Mouse (Mus musculus) MEL (cell line): Measurements from ENCODE around the gene Pla1a. TPM values are rescaled to one million over a fixed set of nuclear protein-coding genes. Genes with fewer than 3 reads are reported as not detected.

Experiments used
- DNase-seq: peaks from one replicate; pipeline ENCODE4 v3.0.0; 2011; ENCODE audit warnings: low read depth, low spot score
- H3K27ac ChIP-seq: 2 replicates; pipeline ENCODE4 v1.5.1; 2012; ENCODE audit warnings: low read depth, mild to moderate bottlenecking, control low read depth, low read length, moderate library complexity; ENCODE audit not compliant: control insufficient read depth
- H3K27me3 ChIP-seq, 2 experiments: fragments of 150-350 bp in 1 of 2; sonication (generic) in 1 of 2; 2 replicates each; pipeline ENCODE4 v1.6.1; 2012; ENCODE audit warnings: low read length in 2 of 2, mild to moderate bottlenecking in 2 of 2, improper control_type of control experiment in 1 of 2, moderate library complexity in 1 of 2; ENCODE audit not compliant: insufficient read depth in 2 of 2, control insufficient read depth in 1 of 2
- H3K36me3 ChIP-seq, 2 experiments: 2 replicates each; pipeline ENCODE4 v1.6.1; 2012 to 2014; ENCODE audit warnings: low read length in 2 of 2, improper control_type of control experiment in 1 of 2, inconsistent platforms in 1 of 2, mild to moderate bottlenecking in 1 of 2; ENCODE audit not compliant: insufficient read depth in 2 of 2, control insufficient read depth in 1 of 2
- H3K4me1 ChIP-seq, 2 experiments: fragments of 150-350 bp in 1 of 2; sonication (generic) in 1 of 2; 2 replicates each; pipeline ENCODE4 v1.6.1; 2012; ENCODE audit warnings: low read length in 2 of 2, improper control_type of control experiment in 1 of 2, mild to moderate bottlenecking in 1 of 2; ENCODE audit not compliant: insufficient read depth in 2 of 2, control insufficient read depth in 1 of 2
- H3K4me3 ChIP-seq, 2 experiments: fragments of 150-350 bp in 1 of 2; sonication (generic) in 1 of 2; 2 replicates each; pipeline ENCODE4 v1.5.1; 2012; ENCODE audit warnings: low read depth in 2 of 2, low read length in 2 of 2, mild to moderate bottlenecking in 2 of 2, moderate library complexity in 2 of 2, control low read depth in 1 of 2, improper control_type of control experiment in 1 of 2; ENCODE audit not compliant: control insufficient read depth in 1 of 2, insufficient read depth in 1 of 2
- H3K79me2 ChIP-seq: 2 replicates; pipeline ENCODE4 v1.6.1; 2012; ENCODE audit warnings: mild to moderate bottlenecking, low read length, moderate library complexity; ENCODE audit not compliant: control insufficient read depth, poor library complexity, insufficient read depth
- H3K9ac ChIP-seq: 2 replicates; pipeline ENCODE4 v1.6.1; 2012; ENCODE audit warnings: low read depth, mild to moderate bottlenecking, control low read depth, low read length, moderate library complexity; ENCODE audit not compliant: control insufficient read depth, poor library complexity, severe bottlenecking
- H3K9me3 ChIP-seq: fragments of 150-350 bp; sonication (generic); replicated peaks from 2 replicates; pipeline ENCODE4 v1.6.1; 2012; ENCODE audit warnings: mild to moderate bottlenecking, low read length, improper control_type of control experiment, moderate library complexity; ENCODE audit not compliant: insufficient read depth
- CTCF ChIP-seq, 3 experiments: IDR thresholded peaks in 2 of 3; conservative IDR thresholded peaks in 1 of 3; 2 replicates each; pipeline ENCODE4 v1.5.1; 2011 to 2012; ENCODE audit warnings: low read length in 3 of 3, low read depth in 2 of 3, mild to moderate bottlenecking in 2 of 3, improper control_type of control experiment in 1 of 3, inconsistent platforms in 1 of 3, mixed read lengths in 1 of 3, moderate library complexity in 1 of 3; ENCODE audit not compliant: control insufficient read depth in 1 of 3, insufficient read depth in 1 of 3, poor library complexity in 1 of 3, severe bottlenecking in 1 of 3
- E2F4 ChIP-seq: IDR thresholded peaks from 2 replicates; pipeline ENCODE4 v1.6.1; 2011; ENCODE audit warnings: low read depth, low read length, improper control_type of control experiment, borderline replicate concordance
- ELF1 ChIP-seq: IDR thresholded peaks from 2 replicates; pipeline ENCODE4 v1.6.1; 2014; ENCODE audit warnings: low read depth, mild to moderate bottlenecking, inconsistent platforms, low read length, improper control_type of control experiment, moderate library complexity
- ETS1 ChIP-seq: IDR thresholded peaks from 2 replicates; pipeline ENCODE4 v1.6.1; 2012; ENCODE audit warnings: low read depth, mild to moderate bottlenecking, inconsistent platforms, low read length, improper control_type of control experiment, moderate library complexity
- GATA1 ChIP-seq: IDR thresholded peaks from 2 replicates; pipeline ENCODE4 v1.6.1; 2011; ENCODE audit warnings: low read depth, low read length, improper control_type of control experiment
- JUND ChIP-seq: IDR thresholded peaks from 2 replicates; pipeline ENCODE4 v1.6.1; 2011; ENCODE audit warnings: low read depth, mild to moderate bottlenecking, improper control_type of control experiment, low read length
- MAFK ChIP-seq: IDR thresholded peaks from 2 replicates; pipeline ENCODE4 v1.6.1; 2011; ENCODE audit warnings: low read depth, mild to moderate bottlenecking, low read length, improper control_type of control experiment, borderline replicate concordance
- MAX ChIP-seq: IDR thresholded peaks from 2 replicates; pipeline ENCODE4 v1.6.1; 2011; ENCODE audit warnings: low read length, improper control_type of control experiment
- MXI1 ChIP-seq: IDR thresholded peaks from 2 replicates; pipeline ENCODE4 v1.6.1; 2011; ENCODE audit warnings: mild to moderate bottlenecking, low read depth, low read length, improper control_type of control experiment
- MYC ChIP-seq: IDR thresholded peaks from 2 replicates; pipeline ENCODE4 v1.6.1; 2011; ENCODE audit warnings: low read depth, mild to moderate bottlenecking, low read length, improper control_type of control experiment, moderate library complexity
- NRF1 ChIP-seq: IDR thresholded peaks from 2 replicates; pipeline ENCODE4 v1.6.1; 2014; ENCODE audit warnings: low read depth, mild to moderate bottlenecking, inconsistent platforms, low read length, improper control_type of control experiment, moderate library complexity; ENCODE audit not compliant: poor library complexity, insufficient read depth, severe bottlenecking
- POLR2AphosphoS2 ChIP-seq: IDR thresholded peaks from 2 replicates; pipeline ENCODE4 v1.6.1; 2011; ENCODE audit warnings: low read length, improper control_type of control experiment
- RAD21 ChIP-seq: IDR thresholded peaks from 2 replicates; pipeline ENCODE4 v1.6.1; 2011; ENCODE audit warnings: mild to moderate bottlenecking, low read depth, low read length, improper control_type of control experiment
- SIN3A ChIP-seq: IDR thresholded peaks from 2 replicates; pipeline ENCODE4 v1.6.1; 2012; ENCODE audit warnings: low read length, improper control_type of control experiment, inconsistent platforms
- TCF12 ChIP-seq: IDR thresholded peaks from 2 replicates; pipeline ENCODE4 v1.6.1; 2014; ENCODE audit warnings: low read depth, mild to moderate bottlenecking, inconsistent platforms, low read length, improper control_type of control experiment, moderate library complexity
- ZC3H11A ChIP-seq: IDR thresholded peaks from 2 replicates; pipeline ENCODE4 v1.6.1; 2012; ENCODE audit warnings: low read depth, mild to moderate bottlenecking, inconsistent platforms, low read length, improper control_type of control experiment
- ZNF384 ChIP-seq: IDR thresholded peaks from 2 replicates; pipeline ENCODE4 v1.6.1; 2012; ENCODE audit warnings: low read depth, mild to moderate bottlenecking, inconsistent platforms, low read length, improper control_type of control experiment
- polyA plus RNA-seq, 2 experiments: library from polyadenylated mRNA; stranded (reverse) in 1 of 2; unstranded in 1 of 2; fragments of >175 nt in 1 of 2; fragments of >200 nt in 1 of 2; gene quantifications; 2 replicates each; pipeline versions ENCODE4 v1.2.1 to v1.2.4; 2012; ENCODE audit warnings: low replicate concordance in 2 of 2, low read depth in 1 of 2; ENCODE audit not compliant: insufficient read length in 2 of 2, insufficient read depth in 1 of 2, missing spikeins in 1 of 2
- total RNA-seq: library from RNA; depleted of rRNA; stranded (reverse); fragments of 300-350 nt; gene quantifications from 2 replicates; pipeline ENCODE4 v1.2.3, GENCODE M21; 2012

The Pla1a gene
- total and polyA plus RNA-seq, 3 experiments = 0.04 TPM; not detected in 2

DNA sequence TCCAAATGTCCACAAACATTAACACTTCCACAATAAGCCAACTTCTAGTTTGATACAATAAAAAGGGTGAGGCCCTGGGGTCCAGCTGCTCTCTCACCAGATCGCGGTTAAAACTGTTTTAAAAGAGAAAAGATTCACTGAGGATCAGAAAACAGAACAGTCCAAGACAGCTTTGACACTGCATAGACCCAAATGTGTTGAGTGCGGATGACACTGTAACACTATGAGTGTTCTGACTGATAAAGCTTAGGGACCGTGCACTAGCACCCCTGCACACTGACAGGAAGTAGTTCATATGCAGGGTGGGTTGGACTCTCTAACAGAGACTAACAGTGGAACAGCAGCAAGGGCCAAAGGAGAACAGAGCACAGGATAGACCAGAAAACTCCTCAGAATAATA is 21.0 kb upstream of the Pla1a start (continued):
- TF ChIP-seq SIN3A (peak; percentile 82), NRF1 (no peak), MYC (peak; percentile 55; the same call in 1 of the 2 replicates), TCF12 (peak; percentile 42; the same call in 1 of the 2 replicates), ZC3H11A (no peak), ELF1 (no peak), POLR2AphosphoS2 (peak; percentile 27; the same call in 1 of the 2 replicates), GATA1 (peak; percentile 74), MXI1 (peak; percentile 52; the same call in 1 of the 2 replicates), RAD21 (no peak), CTCF (IDR thresholded peaks at IDR 0.05 in 2 of 3, conservative IDR thresholded peaks at IDR 0.05 in 1 of 3; ENCODE audit: control insufficient read depth in 1 of 3, insufficient read depth in 1 of 3, low read depth in 2 of 3, low read length in 3 of 3, poor library complexity in 1 of 3, severe bottlenecking in 1 of 3) (no peak), ETS1 (peak; percentile 49; the same call in 1 of the 2 replicates), MAX (no peak), MAFK (no peak), JUND (no peak), E2F4 (no peak), ZNF384 (no peak)
- TF ChIP-seq, all 39 proteins: peak for 14

DNA sequence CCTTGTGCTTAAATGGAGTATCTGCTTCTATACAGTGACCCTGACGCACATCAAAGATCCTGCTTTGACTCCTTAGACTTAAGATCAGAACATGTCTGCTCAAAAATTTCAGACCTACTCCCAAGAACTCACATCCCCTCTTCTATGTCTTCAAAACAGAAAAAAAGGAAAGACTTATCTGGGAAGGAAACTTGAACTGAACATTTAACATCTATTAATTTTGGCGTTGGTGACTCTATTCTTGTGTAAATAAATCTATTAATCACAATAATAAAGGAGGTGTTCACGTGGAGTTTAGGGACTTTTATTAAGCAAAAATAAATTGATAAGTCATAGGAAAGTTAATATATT is 20.2 kb upstream of the Pla1a start:
- Histone ChIP-seq H3K9me3 (no peaks in the 10 kb centered on the region), H3K27me3 (no peaks in the 10 kb centered on the region), H3K36me3 (peaks cover 0 to 22% of the 10 kb centered on the region in 2 experiments; a peak in 2 of 4 replicates), H3K4me1 (peaks cover 3 to 26% of the 10 kb centered on the region in 2 experiments), H3K79me2 (peaks cover 13% of the 10 kb centered on the region), H3K9ac (peak overlapping the region; percentile 96), H3K4me3 (peak overlapping the region; percentile 84 to 89), H3K27ac (peak overlapping the region; percentile 85)
- DNase-seq = no peak
- TF ChIP-seq RAD21 (no peak), JUND (no peak)
- TF ChIP-seq, all 39 proteins: peak for 0
